Mouse (Mus musculus) embryonic fibroblast, embryonic 13.5 days (primary cell): ENCODE measurements around the gene Pmp22. TPM values are rescaled to one million over a fixed set of nuclear protein-coding genes. Genes with fewer than 3 reads are reported as not detected.

Experiments used
- H3K27ac ChIP-seq: 2 replicates; pipeline ENCODE4 v1.5.1; 2012; ENCODE audit warnings: low read length, control low read depth, inconsistent platforms; ENCODE audit not compliant: insufficient read depth
- H3K4me1 ChIP-seq: 2 replicates; pipeline ENCODE4 v1.6.1; 2011; ENCODE audit warnings: low read length; ENCODE audit not compliant: control insufficient read depth, insufficient read depth
- H3K4me3 ChIP-seq: 2 replicates; pipeline ENCODE4 v1.5.1; 2011; ENCODE audit warnings: mild to moderate bottlenecking, control low read depth, low read length; ENCODE audit not compliant: insufficient read depth
- CTCF ChIP-seq: IDR thresholded peaks from 2 replicates; pipeline ENCODE4 v1.5.1; 2011; ENCODE audit warnings: mild to moderate bottlenecking, control low read depth, low read length, moderate library complexity, borderline replicate concordance; ENCODE audit not compliant: insufficient read depth
- POLR2A ChIP-seq: IDR thresholded peaks from 2 replicates; pipeline ENCODE4 v1.6.1; 2011; ENCODE audit warnings: low read depth, mild to moderate bottlenecking, control low read depth, low read length, moderate library complexity
- polyA plus RNA-seq: library from polyadenylated mRNA; stranded (reverse); fragments of >200 nt; gene quantifications from 2 replicates; pipeline ENCODE4 v1.2.4, GENCODE M21; 2011; ENCODE audit warnings: low read depth; ENCODE audit not compliant: missing spikeins, insufficient read length

The Pmp22 gene
- polyA plus RNA-seq, 1 experiment, result 179 TPM

DNA sequence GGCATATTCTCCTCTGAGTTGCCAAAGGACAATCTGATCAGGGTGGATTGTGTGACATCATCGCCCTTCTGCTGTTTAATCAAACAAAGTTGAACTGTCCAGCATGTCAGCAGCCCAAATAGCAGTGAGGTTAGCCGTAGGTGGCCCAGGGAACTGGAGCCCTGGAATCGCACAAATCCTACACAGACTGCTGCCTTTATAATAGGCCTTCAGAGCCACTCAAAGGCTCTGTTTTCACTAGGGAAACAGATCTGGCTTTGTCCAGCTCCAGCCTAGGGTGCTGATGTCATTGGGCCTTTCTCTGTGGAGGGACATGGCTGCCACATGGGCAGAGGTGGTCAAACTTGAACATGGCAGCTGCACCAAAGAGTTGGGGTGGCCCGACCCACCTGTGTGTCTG is 28.3 kb downstream of the Pmp22 start:
- TF ChIP-seq POLR2A (no peak), CTCF (no peak)
- Histone ChIP-seq H3K4me3 (no peak overlapping the region), H3K27ac (no peak overlapping the region), H3K4me1 (no peaks in the 10 kb centered on the region)

DNA sequence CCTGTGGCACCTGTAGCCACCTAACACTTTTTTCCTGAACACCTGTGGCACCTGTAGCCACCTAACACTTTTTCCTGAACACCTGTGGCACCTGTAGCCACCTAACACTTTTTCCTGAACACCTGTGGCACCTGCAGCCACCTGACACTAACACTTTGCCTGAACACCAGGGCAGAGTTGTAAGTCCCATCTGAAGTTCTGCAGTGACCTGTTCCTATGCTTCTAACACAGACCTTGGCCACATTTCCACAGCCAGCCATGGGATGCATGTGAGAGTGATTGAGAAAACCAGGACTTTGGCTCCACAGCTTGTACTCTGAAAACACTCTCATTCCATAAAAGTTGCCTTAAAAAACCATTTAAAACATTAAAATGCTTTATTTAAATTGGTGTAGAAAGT is 32.1 kb downstream of the Pmp22 start:
- Histone ChIP-seq H3K4me1 (no peaks in the 10 kb centered on the region), H3K27ac (no peak overlapping the region), H3K4me3 (no peak overlapping the region)
- TF ChIP-seq POLR2A (no peak), CTCF (no peak)

DNA sequence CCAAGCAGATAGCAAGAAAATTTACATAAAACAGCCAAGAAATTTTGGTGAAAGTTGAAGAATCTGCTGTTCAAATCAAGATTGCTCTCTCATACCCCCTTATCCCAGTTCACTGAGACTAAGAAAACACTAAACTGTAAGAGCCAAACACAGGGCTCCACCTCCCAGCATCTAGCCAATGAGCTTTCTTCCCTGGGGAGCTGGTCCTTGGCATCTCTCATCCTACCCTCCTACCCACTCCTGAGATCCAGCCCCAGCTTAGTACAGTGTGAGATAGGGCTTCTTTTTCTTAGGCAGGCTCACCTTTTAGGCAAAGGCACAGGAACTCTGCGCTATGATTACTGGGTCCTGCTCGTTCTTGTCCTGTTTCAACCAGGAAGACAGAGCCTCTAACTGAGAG is 34.0 kb downstream of the Pmp22 start:
- Histone ChIP-seq H3K27ac (no peak overlapping the region), H3K4me3 (no peak overlapping the region), H3K4me1 (no peaks in the 10 kb centered on the region)
- TF ChIP-seq POLR2A, result no peak
- no peak for TF ChIP-seq CTCF

DNA sequence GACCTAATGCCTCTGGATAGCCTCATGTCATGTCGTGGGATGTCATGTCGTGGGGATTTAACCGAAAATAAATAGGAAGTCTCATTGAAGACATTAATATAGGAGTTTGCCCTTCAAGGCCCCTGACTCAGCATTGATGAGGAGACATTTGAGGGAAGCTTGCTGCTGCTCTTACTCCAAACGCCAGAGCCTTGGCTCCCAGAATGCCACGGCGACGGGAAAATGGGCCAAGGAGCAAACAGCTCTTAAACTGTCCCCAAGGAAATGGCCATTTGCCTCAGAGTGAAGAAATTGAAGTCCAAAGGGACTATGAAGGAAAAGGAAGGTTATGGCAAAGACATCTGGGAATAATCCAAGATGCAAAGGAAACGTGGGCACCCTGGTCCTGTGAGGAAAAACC is 34.8 kb downstream of the Pmp22 start:
- no peak overlapping the region for H3K4me3 ChIP-seq
- H3K4me1 ChIP-seq, result peaks cover 4% of the 10 kb centered on the region; the same call in 1 of the 2 replicates
- no peak overlapping the region for H3K27ac ChIP-seq
- TF ChIP-seq POLR2A (no peak), CTCF (no peak)

DNA sequence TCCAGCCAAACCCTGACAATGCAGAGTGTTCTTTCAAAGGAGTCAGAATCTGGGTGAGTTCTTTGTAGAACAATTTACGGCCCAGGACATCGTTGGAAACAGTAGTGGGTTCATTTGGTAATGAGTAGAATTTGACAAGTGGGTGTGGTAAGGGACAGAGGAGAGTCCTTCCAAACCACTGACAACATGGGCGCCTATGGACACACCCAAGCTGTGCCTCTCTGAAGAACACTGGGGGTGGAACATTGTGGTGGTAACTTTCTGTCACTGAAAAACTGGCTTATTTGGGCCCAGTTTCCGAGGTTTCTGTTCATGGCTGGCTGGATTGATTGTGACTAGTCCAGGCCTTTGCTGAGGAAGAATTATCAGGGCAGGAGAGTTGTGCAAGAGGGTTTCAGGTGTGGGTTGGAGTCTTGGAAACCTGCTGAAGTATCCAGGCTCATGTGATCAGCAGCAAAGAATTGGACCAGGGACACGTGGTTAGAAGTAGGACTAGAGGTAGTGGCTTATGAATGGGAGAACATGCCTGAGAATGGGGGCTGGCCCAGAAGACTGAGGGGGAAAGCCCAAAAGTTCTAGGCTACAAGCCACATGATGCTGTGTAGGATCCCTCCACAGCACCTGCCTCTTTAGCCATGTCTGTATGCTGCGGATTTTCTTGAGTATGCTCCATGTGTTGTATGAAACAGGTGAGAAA is 35.4 kb downstream of the Pmp22 start:
- Histone ChIP-seq H3K4me1 (peaks cover 5% of the 10 kb centered on the region; the same call in 1 of the 2 replicates), H3K4me3 (no peak overlapping the region), H3K27ac (no peak overlapping the region)
- TF ChIP-seq POLR2A, result no peak
- TF ChIP-seq CTCF, result no peak

DNA sequence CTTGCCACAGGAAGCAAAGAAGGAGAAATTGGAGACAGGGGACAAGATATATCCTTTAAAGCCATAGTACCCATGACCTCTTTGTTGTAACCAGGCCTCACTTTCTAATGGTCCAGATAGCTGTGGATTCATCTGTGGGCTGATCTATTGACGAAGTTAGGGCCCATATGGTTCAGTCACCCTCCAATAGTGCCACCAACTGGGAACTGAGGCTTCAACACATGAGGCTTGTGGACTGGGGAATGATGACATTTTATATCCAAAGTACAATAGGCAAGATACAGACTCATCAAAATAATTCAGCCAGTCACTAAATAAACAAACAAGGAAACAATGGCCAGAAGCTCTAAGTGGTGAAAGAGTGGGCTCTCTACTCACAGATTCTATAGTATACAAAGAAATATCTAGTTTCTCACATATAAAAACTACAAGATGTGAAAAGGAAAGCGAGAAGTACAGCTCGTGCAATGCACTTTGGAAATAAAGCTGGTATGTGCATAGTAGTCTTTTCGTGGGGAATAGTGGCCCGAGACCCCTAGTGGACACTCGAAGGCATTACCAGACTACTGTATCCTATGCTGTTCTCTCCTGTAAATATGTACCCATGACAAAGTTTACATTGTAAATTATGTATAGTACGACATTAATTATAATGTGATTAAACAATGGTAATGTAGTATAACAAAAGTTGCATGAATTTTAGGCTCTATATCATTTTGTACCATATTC is 36.1 kb downstream of the Pmp22 start:
- Histone ChIP-seq H3K27ac (no peak overlapping the region), H3K4me3 (no peak overlapping the region), H3K4me1 (peaks cover 5% of the 10 kb centered on the region; the same call in 1 of the 2 replicates)
- no peak for TF ChIP-seq CTCF
- no peak for TF ChIP-seq POLR2A

DNA sequence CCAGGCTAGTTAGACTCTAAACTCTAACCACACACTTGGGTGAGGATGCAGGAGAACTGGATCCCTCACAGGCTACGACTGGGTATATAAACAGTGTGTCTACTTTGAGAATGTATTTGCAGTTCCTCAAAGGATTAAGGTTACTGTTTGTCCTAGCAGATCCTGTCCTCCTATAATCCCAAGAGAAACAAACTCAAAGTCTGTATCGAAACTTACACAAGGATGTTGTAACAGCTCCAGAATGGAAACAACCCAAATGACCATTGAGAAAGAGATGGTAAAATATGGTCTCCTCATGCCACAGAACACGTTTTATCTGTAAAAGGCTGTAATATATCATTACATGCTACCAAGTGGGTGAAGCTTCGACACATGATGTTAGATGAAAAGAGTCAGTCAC is 39.0 kb downstream of the Pmp22 start:
- Histone ChIP-seq H3K27ac (peak overlapping the region; percentile 68; the same call in 1 of the 2 replicates), H3K4me1 (peaks cover 7% of the 10 kb centered on the region; the same call in 1 of the 2 replicates), H3K4me3 (no peak overlapping the region)
- no peak for TF ChIP-seq POLR2A
- TF ChIP-seq CTCF, result no peak

DNA sequence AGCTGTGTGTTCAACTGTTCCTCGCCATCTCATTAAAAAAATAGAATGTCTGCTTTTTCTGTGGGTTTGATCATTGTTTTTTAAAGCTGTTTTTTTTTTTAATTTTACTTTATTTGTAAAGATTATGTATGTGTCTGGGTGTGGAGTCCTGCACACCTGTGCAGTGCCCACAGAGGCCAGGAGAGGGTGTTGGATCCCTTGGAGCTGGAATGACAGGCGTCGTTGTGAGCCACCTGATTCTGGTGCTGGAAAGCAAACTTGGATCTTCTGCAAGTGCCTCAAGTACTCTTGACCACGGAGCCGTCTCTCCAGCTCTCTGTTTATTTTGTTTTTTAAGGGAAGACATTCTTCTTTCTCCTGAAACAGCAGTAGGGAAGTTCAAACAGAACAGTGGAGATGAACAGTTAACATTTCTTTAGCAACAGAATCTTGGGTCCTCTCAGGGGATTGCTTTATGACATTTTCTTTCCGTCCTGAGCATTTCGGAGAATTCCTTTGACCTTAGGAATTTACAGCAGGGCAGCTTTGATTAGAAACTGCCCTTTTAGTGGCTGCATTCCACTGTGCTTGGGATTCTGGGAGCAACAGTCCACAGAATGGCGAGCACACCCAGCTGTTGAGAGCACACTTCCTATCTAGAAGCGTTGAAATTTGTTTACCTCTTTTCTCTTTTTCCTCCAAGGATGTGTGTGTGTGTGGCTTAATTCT is 39.9 kb downstream of the Pmp22 start:
- Histone ChIP-seq H3K4me1 (peaks cover 7% of the 10 kb centered on the region; the same call in 1 of the 2 replicates), H3K27ac (peak overlapping the region; percentile 68), H3K4me3 (no peak overlapping the region)
- TF ChIP-seq POLR2A (no peak), CTCF (no peak)

DNA sequence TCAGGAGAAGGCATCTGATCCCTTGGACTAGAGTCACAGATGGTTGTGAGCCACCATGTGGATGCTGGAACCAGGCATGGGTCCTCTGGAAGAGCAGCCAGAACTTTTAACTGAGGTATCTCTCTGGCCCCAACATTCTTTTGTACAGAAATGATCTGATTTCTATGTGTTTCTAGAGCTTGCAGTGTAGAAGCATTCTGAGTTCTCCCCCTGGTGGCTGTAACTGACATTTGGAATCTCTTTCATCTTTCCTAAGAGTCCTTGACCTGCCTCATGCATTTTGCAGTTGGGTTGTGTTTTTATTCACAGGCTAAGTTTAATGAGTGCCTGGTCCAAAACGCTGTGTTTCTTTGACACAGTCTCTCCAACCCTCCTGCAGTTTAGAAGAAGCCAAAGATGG is 43.2 kb downstream of the Pmp22 start:
- TF ChIP-seq POLR2A (no peak), CTCF (no peak)
- peaks cover 7% of the 10 kb centered on the region; the same call in 1 of the 2 replicates for H3K4me1 ChIP-seq
- no peak overlapping the region for H3K27ac ChIP-seq
- H3K4me3 ChIP-seq, result no peak overlapping the region
